Mouse (Mus musculus) small intestine, adult 10 weeks (tissue): ENCODE measurements around the gene Adam6a. TPM values are rescaled to one million over a fixed set of nuclear protein-coding genes. Genes with fewer than 3 reads are reported as not detected.

Source experiments
- polyA plus RNA-seq: library from polyadenylated mRNA; stranded (reverse); fragments of 350-450 nt; fragmentation: Illumina TruSeq; extraction: RNeasy Lipid Tissue Mini Kit (QIAGEN cat#74804); gene quantifications from one replicate; pipeline ENCODE4 v1.2.3, GENCODE M21; 2014; ENCODE audit warnings: low replicate concordance

Adam6a gene
- polyA plus RNA-seq: not detected

DNA sequence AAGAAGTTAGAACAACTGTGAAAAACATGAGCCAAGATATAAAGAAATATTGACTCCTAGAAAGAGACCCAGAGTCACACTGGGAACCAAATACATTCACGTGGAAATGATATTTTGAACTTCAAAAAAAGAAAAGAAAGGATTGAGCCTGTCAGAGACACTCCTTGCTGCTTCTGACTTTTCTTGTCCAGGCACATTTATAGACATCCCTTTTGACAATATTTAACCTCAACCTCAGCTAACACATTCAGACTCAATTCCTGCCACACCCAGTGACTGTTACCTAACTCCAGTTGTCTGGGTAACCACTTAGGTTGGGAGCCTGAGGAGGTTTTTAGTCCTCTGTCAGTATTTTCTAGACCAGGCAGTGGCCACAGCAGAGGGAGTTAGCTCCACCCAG lies at the start of gene Adam6a:
Adam6a (plus strand) TSS at position 301 of the 400 bp plus-strand sequence.

Other genes with a start within 250 kb of the Adam6a start
- 0.22 TPM for gene Adam6b, start 54.4 kb upstream of the Adam6a start, polyA plus RNA-seq